Mouse (Mus musculus) gastrocnemius, postnatal 10 days (tissue): ENCODE results near the gene Tenm2. TPM values are rescaled to one million over a fixed set of nuclear protein-coding genes. Genes with fewer than 3 reads are reported as not detected.

Source experiments
- DNase-seq: peaks from one replicate; pipeline ENCODE4 v3.0.0; 2021; ENCODE audit warnings: mixed read lengths
- total RNA-seq, 2 experiments: library from RNA; stranded (reverse); gene quantifications; 2 replicates each; pipeline ENCODE4 v1.2.3; 2021

The Tenm2 gene
- total RNA-seq, 2 experiments from 2014 or later, result 0.96 to 2.1 TPM

DNA sequence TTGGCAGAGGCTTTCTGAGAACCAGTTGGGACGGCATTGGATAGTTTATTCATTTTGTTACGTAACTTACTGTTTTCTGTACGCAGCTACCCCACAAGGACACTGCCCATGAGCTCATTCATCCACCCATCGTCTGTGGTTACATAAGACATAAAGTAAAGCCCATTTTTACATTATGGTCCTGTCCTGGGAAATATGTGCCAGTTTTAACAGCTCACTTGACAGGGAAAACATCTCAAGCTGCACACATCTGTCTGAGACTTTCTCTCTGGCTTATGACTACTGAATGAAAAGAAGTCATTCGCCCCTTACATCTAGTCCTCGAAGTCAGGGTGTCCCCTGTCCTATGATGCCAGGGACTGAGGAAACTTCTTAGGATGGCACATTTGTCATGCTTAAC is 884.4 kb downstream of the Tenm2 start:
- no peak for DNase-seq

DNA sequence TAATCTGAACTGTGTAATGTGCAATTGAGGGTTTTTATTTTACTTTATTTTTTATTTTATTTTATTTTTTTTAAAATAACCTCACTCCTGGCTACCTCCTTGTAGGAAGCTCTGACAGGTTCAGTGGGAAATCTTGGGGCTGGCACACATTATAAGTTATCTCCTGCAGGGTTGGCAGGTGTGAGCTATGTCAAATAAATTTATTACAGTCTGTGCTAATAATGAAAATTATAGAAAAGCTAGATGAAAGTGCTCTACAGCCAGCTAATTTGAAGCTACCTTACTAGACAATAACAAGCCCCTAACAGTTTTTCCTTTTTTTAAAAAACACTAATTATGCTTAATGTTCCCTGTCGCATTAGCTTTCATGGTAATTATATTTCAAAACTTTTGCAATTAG is 885.5 kb downstream of the Tenm2 start:
- DNase-seq, result no peak

DNA sequence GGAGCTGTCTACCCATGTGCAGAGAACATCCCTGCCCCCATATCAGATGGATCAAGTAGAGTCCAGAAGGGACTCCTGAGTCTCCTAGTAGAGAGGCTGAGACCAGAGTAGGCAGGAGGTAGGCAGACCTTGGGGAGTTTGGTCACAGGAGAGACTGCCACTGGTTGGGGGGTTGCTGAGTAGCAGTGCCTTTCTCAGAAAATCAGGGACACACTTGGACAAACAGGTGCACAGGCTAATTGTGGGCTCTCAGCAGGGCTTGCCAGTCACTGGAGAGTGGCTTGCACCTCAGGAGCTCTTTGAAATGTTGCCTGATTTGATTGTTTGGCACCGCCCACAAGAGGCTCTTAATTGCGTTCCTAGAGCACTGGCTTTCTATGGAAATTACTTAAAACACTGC is 885.9 kb downstream of the Tenm2 start:
- no peak for DNase-seq

DNA sequence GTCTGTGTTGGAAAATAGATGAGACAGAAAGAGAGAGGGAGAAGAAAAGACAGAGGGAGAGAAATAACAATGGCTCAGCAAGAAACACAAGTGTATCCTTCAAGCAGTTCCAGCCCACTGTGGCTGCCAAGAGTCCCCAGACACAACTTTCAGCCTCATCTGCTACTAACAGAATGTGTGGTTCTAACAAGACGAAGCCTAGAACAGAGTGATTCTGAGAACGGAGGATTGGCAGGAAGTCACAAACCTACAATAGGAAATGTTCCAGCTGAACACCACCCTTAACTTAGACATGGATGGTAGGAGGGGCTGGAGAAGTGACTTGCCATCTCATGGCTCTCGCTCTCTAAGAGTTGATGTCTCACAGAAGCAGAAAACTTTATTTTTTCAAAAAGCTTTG is 894.0 kb downstream of the Tenm2 start:
- no peak for DNase-seq

DNA sequence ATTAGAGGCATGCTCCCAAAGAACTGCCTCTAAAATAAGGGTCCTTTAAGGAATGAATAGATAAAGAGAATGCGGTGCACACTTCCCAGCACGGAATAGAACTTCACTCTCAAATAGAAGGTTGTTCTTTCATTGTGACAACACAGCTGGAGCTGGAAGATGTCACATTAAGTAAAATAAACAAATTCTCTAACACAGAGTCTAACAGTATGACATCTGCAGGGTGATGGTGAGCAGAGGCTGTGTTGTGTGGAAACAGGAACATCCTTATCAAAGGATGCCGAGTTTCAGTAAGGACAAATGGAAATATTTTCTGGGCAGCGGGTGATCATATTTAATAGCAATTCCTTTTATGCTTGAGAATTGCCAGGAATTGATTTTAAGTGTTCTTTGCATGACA is 897.3 kb downstream of the Tenm2 start:
- DNase-seq, result no peak

DNA sequence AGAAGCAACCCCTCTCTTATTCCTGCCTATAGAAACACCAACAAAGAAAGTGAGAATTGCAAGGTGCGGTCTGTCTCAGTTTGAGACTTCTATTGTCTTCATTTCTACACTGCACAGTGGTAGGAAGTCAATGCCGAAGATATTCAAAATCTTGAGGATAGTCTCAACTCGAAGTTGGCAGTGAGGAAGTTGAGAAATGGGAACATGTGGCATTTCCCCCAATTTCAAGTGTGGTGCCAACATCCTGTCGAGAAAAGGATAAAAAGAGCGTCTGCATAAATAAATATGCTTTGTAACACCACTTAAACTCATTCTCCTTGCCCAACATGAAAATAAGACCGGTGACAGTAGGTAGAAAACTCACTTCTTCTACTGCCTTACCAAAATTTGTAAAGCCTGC is 898.7 kb downstream of the Tenm2 start:
- no peak for DNase-seq

DNA sequence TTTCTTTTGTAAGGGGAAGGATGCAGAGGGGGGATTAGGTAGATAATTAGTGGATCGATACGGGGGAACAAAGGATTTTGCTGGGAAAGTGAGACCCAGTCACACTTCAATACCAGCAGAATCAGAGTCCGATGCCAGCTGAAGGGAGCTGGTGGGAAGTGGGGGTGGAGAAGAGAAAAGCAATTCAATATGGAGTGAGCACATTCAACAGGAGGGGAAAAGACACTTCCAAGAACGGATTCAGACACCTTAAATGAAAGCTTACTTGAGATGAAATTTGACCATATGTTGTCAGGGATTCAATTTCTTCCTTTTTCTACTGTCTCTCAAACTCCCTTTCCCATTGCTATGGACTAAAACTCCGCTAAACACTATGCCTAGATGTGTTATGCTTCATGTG is 900.6 kb downstream of the Tenm2 start:
- no peak for DNase-seq

DNA sequence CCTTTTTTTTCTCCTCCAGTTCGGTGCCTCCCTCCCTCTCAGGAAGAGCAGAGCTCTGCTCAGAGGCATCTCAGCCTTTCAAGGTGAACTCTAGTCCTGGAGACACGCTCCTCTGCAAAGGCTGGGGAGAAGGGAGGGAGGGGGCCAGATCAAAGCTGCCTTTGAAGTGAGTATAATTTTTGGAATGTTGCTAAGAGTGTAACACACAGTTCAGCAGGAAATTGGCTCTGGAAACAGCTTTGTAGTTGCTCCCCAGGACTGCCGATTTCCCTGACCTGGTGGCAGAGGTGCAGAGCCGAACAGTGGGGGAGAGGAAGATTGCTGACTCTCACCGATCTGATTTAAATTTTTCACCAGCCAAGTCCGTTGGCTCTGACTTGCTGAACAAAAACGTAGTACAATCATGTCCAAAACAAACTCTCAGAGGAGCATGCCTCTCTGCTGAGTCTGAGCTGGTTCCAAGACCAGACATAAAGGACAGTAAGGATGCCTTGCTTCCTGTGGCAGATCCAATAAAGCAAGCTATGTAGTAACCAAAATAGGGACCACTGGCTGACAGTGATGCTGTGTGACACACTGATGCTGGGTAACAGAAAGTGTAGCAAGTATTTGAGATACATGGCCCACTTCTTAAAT is 901.5 kb downstream of the Tenm2 start:
- DNase-seq, result no peak

DNA sequence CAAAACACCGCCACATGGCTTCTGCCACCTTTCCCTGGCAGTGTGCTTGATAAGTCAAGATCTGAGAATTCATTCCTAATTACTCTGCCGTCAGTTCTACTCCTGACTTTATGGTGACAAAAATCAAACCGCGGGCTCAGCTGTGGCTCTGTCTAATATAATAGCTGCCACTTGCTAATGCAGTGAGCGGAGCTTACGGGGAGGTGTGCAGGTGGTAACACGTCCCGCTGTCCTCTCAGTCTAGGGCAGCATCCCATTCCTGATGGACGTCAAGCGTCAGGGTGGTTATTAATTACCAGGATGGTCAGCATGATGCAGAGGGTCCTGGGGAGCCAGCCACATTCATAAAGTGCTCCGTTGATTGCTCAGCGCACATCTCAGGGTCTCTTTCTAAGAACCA is 903.5 kb downstream of the Tenm2 start:
- DNase-seq, result no peak

DNA sequence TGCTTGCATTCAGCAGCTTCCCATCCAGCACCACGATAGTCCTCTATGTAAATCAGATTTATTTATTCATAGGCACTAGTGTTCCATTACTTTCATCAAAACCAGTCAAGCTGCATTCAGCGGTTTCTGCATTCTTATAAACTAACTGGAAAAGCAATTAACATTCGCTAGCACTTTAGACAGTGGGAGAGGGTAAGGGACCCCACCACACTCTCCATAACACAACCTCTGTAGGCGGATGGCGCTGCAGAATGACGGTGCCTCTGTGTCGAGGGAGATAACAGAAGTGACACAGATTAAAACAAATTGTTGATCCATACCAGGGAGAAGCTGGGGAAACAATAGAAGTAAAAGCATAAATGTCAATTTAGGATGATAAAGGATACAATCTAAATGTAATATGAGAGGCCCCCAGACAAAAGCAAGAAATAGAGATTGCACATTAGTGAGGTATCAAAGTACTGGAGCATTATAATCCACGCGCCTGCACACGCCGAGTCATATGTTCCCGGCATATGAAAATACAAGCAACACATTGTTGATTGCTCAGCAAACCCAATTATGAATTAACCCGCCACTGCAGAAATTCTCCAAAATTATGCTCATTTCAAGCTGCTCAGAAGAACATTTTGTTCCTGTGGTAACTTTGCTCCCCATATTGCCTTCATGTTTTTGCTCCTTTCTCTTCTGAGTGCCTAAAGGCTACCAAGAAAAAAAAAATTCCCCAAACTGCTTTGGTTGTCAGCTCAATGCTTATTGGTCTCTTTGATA is 904.2 kb downstream of the Tenm2 start:
- no peak for DNase-seq

DNA sequence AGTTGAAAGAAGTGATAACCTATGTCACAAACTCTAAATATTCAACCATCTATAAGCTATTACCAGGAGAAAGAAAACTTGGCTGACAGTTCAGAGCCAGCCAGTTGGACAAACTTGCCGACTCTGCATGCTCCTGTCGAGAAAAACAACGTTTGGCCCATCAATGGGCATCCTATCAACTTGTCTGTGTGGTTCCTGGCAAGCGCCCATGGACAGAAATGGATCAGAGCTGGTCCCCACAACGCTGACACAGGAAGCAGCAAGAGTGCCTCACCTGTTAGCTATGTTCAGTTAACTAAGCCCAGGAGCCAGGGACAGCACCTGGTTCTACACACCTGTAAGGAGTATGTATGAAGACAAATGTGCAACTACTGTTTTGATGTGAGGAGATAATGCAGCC is 908.5 kb downstream of the Tenm2 start:
- no peak for DNase-seq

DNA sequence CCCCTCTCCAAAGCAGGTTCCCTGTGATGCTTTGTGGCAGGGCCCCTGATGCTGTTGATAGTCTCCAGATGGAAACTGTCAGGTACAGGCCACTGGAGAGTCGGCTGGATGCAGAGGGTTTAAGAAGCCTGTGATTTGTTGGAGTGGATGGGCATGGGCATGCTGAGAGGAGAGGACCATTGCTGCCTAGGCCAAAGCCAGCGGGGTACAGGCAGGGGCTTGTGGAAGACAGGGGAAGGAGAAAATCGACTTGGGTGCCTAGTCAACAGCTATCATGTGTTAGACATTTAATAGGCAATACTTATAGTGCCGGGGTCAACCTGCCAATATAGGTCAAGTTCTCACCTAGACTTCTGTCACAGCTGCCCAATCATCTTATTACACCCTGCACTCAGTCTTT is 926.4 kb downstream of the Tenm2 start:
- no peak for DNase-seq

DNA sequence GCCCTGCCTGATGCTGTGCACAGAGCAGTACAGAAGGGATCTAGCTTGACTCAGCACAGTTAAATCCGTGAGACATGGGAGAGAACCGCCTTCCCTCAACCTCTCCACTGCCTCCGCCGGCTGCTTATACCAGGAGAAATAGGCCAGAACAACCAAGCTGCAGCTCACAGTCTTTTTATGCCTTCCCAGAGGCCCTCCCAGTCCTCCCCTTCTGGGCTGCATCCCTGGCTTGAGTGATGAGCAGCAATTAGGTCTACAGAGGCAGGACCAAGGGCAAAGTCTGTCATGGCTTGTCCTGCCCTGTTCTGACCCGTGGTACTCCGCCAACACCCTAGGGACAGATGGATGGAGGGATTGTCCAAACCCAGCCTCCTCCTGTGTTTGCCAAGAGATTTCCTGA is 928.5 kb downstream of the Tenm2 start:
- DNase-seq, result no peak

DNA sequence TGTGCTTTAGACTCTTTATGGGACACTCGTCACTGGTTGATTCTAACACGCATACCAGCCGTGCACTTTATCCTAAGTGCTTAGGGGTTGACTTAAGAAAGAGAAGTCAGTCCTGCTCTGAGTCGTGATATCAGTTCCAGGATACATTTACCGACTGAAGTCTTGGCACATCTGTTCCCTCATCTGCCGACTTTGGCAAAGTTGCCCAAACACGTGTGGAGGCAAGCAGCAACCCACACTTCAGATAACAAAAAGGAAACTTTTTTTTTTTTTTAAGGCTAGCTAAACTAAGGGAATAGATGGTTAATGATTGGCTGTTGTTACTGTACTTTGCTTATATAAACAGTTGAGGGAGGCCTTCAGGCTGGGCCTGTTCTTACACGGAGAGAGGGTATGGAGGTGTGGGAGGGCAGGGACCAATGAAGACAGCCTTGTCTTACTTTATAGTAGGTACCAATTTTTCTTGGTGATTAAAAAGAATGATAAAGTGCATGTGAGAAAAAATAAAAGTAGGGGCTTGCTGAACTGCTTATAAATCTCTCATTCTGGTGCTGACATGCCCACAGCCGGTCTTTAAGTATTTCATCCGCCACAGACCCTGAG is 930.3 kb downstream of the Tenm2 start:
- no peak for DNase-seq

DNA sequence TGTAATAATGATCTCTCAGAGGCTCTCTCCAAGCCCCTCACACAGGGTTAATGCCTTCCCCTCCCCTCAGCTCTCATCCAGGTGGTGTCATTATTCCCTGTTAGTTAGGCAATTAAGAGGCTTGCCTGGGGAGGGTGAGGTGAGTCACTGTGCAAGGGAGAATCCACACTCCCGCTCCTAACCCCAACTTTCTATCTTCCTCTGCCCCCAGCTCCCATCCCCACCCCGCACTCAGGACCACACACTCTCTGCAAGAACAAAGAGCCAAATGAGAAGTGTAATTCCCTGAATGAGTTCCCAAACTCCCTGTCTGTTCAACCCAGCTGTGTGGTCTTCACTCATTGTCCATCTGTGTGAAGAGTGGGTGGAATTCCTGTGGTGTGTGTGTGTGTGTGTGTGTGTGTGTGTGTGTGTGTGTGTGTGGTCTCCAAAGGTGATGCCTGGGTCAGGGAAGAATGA is 932.8 kb downstream of the Tenm2 start:
- DNase-seq, result no peak

DNA sequence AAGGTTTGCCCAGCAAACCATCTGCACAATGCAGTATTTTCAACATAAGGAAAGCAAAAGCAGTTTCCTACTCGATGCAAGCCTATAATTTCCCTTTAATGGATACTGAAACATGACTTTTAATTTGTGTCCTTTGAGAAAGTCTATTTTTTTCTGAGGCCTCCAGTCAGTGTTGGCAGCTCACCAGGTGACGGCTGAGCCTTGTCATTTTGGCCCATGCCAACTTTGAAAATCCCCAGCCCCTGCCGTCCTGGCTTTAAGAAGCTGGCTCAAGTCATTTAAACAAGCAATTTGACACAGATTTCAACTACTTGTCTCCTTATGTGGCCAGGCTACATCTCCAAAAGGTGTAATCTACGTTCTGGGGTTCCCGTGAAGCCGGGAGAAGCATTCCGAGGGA is 933.7 kb downstream of the Tenm2 start:
- no peak for DNase-seq

DNA sequence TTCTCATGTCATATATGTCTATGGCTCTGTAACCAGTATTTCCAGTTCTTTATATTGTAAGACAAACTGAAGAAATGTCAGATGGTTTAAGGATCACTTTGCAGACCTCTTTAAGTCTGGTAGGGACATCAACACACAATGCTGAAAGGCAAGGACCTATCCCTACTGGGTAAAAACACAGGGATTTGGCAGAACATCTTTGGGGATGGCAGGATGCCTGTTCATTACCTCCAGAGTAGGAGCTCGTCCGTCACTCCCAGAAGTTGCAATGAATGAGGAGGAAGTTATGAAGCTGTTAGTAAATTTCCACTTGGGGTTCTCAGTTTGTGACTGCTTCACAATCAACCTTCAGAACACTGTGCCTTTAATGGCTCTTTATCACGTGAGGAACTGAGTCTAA is 939.2 kb downstream of the Tenm2 start:
- DNase-seq, result no peak

DNA sequence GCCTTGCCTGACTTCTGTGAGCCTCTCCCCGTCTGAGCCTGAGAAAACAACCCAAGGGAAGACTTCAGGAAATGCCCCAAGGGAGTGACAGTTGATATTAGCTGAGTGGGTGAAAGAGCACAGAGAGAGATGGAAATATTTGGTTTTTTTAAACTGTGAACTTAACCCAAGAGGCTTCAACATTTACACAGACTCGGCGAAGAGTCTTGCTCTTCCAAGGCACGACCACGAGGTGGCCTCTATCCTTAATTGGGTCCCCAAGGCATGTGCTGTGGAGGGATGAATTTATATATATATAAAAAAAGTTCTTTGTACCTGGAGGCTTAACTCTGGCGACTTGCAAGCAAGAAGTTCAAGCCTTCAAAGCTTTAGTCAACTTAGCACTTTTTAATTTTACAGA is 943.6 kb downstream of the Tenm2 start:
- no peak for DNase-seq

DNA sequence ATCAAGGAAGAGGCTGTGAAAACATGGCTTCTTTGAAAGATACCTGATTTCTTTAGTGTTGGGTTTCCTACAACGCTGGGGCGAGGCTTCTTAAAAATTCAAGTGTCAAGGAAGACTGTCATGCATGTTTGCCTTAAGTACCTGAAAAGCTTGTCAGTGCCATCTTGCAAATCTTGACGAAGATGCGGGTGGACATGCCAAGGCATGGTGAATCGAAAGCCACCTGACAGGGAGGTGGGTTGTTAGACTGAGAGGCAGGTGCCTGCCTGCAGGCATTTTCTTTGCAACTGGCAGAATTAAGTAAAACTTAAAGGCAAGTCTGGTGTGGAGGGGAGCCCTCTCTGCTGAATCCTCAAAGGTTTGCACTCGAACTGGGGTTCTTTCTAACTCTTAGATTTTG is 949.5 kb downstream of the Tenm2 start:
- DNase-seq, result no peak

DNA sequence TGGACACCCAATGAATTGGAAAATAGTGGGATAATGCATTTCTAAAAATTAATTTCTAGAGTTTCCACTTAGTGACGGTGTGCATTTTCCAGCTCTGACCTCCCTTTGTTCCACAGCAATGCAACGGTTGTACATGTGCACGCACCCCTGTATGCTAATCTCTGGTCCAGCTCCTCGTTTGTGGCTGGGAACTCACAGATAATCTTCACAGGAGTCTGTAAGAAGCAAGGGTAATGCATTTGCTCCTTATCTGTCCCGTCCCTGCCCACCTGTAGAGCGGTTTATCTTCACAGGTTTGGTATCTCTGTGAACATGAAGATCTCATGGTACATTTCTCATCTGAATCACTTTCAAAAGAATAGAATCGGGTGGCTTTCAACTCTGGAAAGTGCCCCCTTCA is 955.2 kb downstream of the Tenm2 start:
- DNase-seq, result no peak

DNA sequence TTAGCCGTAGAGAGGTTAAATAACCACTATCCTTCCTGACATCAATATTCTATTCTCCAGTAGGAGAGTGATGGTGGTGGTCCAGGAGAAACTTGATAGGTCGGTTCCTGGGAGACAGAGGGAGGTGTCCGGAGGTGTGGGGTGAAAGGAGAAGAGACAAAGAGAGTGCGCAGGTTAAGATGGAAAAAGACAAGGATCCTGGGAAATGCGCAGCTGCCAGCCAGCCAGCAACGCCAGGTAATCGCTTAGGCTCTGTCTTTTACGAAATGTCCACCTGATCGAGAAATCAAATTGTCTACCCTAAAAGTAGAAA is 957.9 kb downstream of the Tenm2 start:
- no peak for DNase-seq

DNA sequence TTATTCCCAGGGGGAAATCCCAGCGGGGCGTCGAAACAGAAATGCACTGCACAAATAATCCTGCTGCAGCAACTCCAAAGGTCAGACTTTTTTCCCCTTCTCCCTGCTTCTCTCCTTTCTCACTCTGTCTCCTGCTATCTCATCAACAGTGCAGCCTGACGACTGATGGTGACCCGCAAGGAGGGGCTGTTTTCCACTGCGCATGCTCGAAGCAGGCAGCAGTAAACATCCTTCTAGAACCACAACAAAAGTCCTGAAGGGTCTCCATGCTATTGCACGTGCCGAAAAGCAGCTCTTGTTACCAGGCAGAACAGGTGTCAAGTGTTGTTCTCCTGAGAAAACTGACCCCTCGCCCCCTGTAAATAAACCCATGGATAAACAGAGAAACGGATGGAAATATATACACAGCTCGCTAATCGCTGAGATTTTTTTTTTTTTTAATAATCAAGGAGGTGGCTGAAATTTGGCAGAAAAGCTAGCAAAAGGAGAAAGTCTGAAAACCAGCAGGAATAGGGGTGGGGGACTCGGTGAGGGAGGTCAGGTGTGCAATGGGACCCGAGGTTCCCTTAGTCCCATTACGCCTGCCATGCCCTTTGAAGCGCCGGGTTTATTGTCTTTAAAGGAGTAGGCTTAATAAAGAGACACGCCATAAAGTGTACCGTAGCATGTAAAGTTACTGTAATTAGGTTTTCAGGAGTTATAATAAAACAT is 958.4 kb downstream of the Tenm2 start:
- no peak for DNase-seq

DNA sequence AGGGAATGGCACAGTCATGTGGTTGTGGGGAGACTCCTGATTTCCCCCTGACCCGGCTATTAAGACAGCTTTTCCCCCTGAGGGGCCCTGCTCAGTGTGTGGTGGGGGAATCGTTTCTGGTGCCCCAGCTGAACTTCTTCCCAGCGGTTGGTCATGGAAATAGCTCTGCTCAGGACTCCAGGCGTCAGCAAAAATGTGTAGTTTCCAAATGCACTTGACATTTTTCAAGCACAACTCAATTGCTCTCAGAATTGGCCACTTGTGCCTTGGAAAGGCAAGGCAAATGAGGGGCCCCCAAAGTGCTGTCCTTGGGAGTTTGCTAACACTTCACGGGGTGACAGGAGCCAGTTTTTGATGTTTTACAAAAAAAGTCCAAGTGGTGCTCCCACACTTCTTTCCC is 959.7 kb downstream of the Tenm2 start:
- no peak for DNase-seq
